Mouse (Mus musculus): ENCODE measurements around the gene Thoc3. TPM values are rescaled to one million over a fixed set of nuclear protein-coding genes. Genes with fewer than 3 reads are reported as not detected.
A peak's percentile ranks its signal among the peaks of the same experiment; 100 is the strongest.

Gene Thoc3
- polyA plus RNA-seq, 1 experiment: 5.1 TPM

GRCm38 (mm10) chr13:54491381-54491780 is 22.7 kb upstream of the Thoc3 start:
- Histone ChIP-seq H3K27me3 (ENCODE audit: control insufficient read depth) (peaks cover 2% of the 10 kb centered on the region; the same call in 1 of the 2 replicates), H3K4me3 (replicated peaks) (no peak overlapping the region), H3K4me1 (ENCODE audit: control insufficient read depth) (peaks cover 12% of the 10 kb centered on the region), H3K9me3 (ENCODE audit: control insufficient read depth, low read length) (no peaks in the 10 kb centered on the region), H3K36me3 (ENCODE audit: control insufficient read depth) (no peaks in the 10 kb centered on the region)
- TF ChIP-seq GATA1 (IDR thresholded peaks at IDR 0.05; ENCODE audit: low read length): no peak
- TF ChIP-seq TAL1 (IDR thresholded peaks at IDR 0.05; ENCODE audit: low read length): no peak

GRCm38 (mm10) chr13:54490411-54490810 is 21.8 kb upstream of the Thoc3 start:
- no peak overlapping the region for H3K4me3 ChIP-seq (replicated peaks)
- H3K36me3 ChIP-seq (ENCODE audit: control insufficient read depth): no peaks in the 10 kb centered on the region
- no peaks in the 10 kb centered on the region for H3K9me3 ChIP-seq (ENCODE audit: control insufficient read depth, low read length)
- peaks cover 13% of the 10 kb centered on the region for H3K4me1 ChIP-seq (ENCODE audit: control insufficient read depth)
- peaks cover 2% of the 10 kb centered on the region; the same call in 1 of the 2 replicates for H3K27me3 ChIP-seq (ENCODE audit: control insufficient read depth)
- TF ChIP-seq TAL1 (IDR thresholded peaks at IDR 0.05; ENCODE audit: low read length) (no peak), GATA1 (IDR thresholded peaks at IDR 0.05; ENCODE audit: low read length) (no peak)

- Histone ChIP-seq H3K36me3 (ENCODE audit: control insufficient read depth) (no peaks in the 10 kb centered on the region), H3K9me3 (ENCODE audit: control insufficient read depth, low read length) (no peaks in the 10 kb centered on the region), H3K4me3 (replicated peaks) (no peak overlapping the region), H3K4me1 (ENCODE audit: control insufficient read depth) (peaks cover 4% of the 10 kb centered on the region), H3K27me3 (ENCODE audit: control insufficient read depth) (peaks cover 13% of the 10 kb centered on the region)
- TF ChIP-seq TAL1 (IDR thresholded peaks at IDR 0.05; ENCODE audit: low read length) (no peak), GATA1 (IDR thresholded peaks at IDR 0.05; ENCODE audit: low read length) (no peak)
Observed at GRCm38 (mm10) chr13:54481498-54481897, 12.8 kb upstream of the Thoc3 start.

- no peaks in the 10 kb centered on the region for H3K36me3 ChIP-seq (ENCODE audit: control insufficient read depth)
- H3K9me3 ChIP-seq (ENCODE audit: control insufficient read depth, low read length): no peaks in the 10 kb centered on the region
- H3K4me1 ChIP-seq (ENCODE audit: control insufficient read depth): peaks cover 2% of the 10 kb centered on the region
- H3K27me3 ChIP-seq (ENCODE audit: control insufficient read depth): peaks cover 13% of the 10 kb centered on the region
- no peak for TF ChIP-seq TAL1 (IDR thresholded peaks at IDR 0.05; ENCODE audit: low read length)
- TF ChIP-seq GATA1 (IDR thresholded peaks at IDR 0.05; ENCODE audit: low read length): no peak
- no peak overlapping the region for H3K4me3 ChIP-seq (replicated peaks)
Observed at GRCm38 (mm10) chr13:54479286-54479685, 10.6 kb upstream of the Thoc3 start.

- Histone ChIP-seq H3K36me3 (ENCODE audit: control insufficient read depth) (no peaks in the 10 kb centered on the region), H3K9me3 (ENCODE audit: control insufficient read depth, low read length) (peaks cover 2% of the 10 kb centered on the region; the same call in 1 of the 2 replicates), H3K4me1 (ENCODE audit: control insufficient read depth) (no peaks in the 10 kb centered on the region), H3K4me3 (replicated peaks) (no peak overlapping the region), H3K27me3 (ENCODE audit: control insufficient read depth) (peaks cover 10% of the 10 kb centered on the region)
- TF ChIP-seq TAL1 (IDR thresholded peaks at IDR 0.05; ENCODE audit: low read length) (no peak), GATA1 (IDR thresholded peaks at IDR 0.05; ENCODE audit: low read length) (no peak)
Observed at GRCm38 (mm10) chr13:54475702-54476101, 7.1 kb upstream of the Thoc3 start.

GRCm38 (mm10) chr13:54474996-54475395 is 6.3 kb upstream of the Thoc3 start:
- Histone ChIP-seq H3K9me3 (ENCODE audit: control insufficient read depth, low read length) (peaks cover 2% of the 10 kb centered on the region; the same call in 1 of the 2 replicates), H3K36me3 (ENCODE audit: control insufficient read depth) (no peaks in the 10 kb centered on the region), H3K4me3 (replicated peaks) (no peak overlapping the region), H3K4me1 (ENCODE audit: control insufficient read depth) (no peaks in the 10 kb centered on the region), H3K27me3 (ENCODE audit: control insufficient read depth) (peaks cover 8% of the 10 kb centered on the region)
- TF ChIP-seq TAL1 (IDR thresholded peaks at IDR 0.05; ENCODE audit: low read length) (no peak), GATA1 (IDR thresholded peaks at IDR 0.05; ENCODE audit: low read length) (no peak)

GRCm38 (mm10) chr13:54471967-54472366 is 3.3 kb upstream of the Thoc3 start:
- Histone ChIP-seq H3K9me3 (ENCODE audit: control insufficient read depth, low read length) (peaks cover 2% of the 10 kb centered on the region; the same call in 1 of the 2 replicates), H3K4me3 (replicated peaks) (no peak overlapping the region), H3K27me3 (ENCODE audit: control insufficient read depth) (no peaks in the 10 kb centered on the region), H3K4me1 (ENCODE audit: control insufficient read depth) (peaks cover 18% of the 10 kb centered on the region), H3K36me3 (ENCODE audit: control insufficient read depth) (peaks cover 8% of the 10 kb centered on the region)
- TF ChIP-seq TAL1 (IDR thresholded peaks at IDR 0.05; ENCODE audit: low read length) (no peak), GATA1 (IDR thresholded peaks at IDR 0.05; ENCODE audit: low read length) (no peak)

- no peaks in the 10 kb centered on the region for H3K27me3 ChIP-seq (ENCODE audit: control insufficient read depth)
- no peak for TF ChIP-seq GATA1 (IDR thresholded peaks at IDR 0.05; ENCODE audit: low read length)
- no peak for TF ChIP-seq TAL1 (IDR thresholded peaks at IDR 0.05; ENCODE audit: low read length)
- peaks cover 18% of the 10 kb centered on the region for H3K4me1 ChIP-seq (ENCODE audit: control insufficient read depth)
- peaks cover 12% of the 10 kb centered on the region for H3K9me3 ChIP-seq (ENCODE audit: control insufficient read depth, low read length)
- peaks cover 38% of the 10 kb centered on the region for H3K36me3 ChIP-seq (ENCODE audit: control insufficient read depth)
- H3K4me3 ChIP-seq (replicated peaks): peak overlapping the region; percentile 90
Observed at GRCm38 (mm10) chr13:54469012-54469354, 334 bp upstream of the Thoc3 start.

GRCm38 (mm10) chr13:54459282-54459681 is 9.4 kb downstream of the Thoc3 start:
- H3K36me3 ChIP-seq (ENCODE audit: control insufficient read depth): peaks cover 96% of the 10 kb centered on the region
- H3K27me3 ChIP-seq (ENCODE audit: control insufficient read depth): no peaks in the 10 kb centered on the region
- H3K9me3 ChIP-seq (ENCODE audit: control insufficient read depth, low read length): peaks cover 3% of the 10 kb centered on the region

GRCm38 (mm10) chr13:54457062-54457461 is 11.6 kb downstream of the Thoc3 start:
- no peaks in the 10 kb centered on the region for H3K4me1 ChIP-seq (ENCODE audit: control insufficient read depth)
- TF ChIP-seq TAL1 (IDR thresholded peaks at IDR 0.05; ENCODE audit: low read length) (no peak), GATA1 (IDR thresholded peaks at IDR 0.05; ENCODE audit: low read length) (no peak)
- no peaks in the 10 kb centered on the region for H3K27me3 ChIP-seq (ENCODE audit: control insufficient read depth)
- peaks cover 74% of the 10 kb centered on the region for H3K36me3 ChIP-seq (ENCODE audit: control insufficient read depth)
- no peaks in the 10 kb centered on the region for H3K9me3 ChIP-seq (ENCODE audit: control insufficient read depth, low read length)
- H3K4me3 ChIP-seq (replicated peaks): no peak overlapping the region

More at GRCm38 (mm10) chr13:54459282-54459681, 9.4 kb downstream of the Thoc3 start:
- Histone ChIP-seq H3K4me3 (replicated peaks) (no peak overlapping the region), H3K4me1 (ENCODE audit: control insufficient read depth) (no peaks in the 10 kb centered on the region)
- no peak for TF ChIP-seq GATA1 (IDR thresholded peaks at IDR 0.05; ENCODE audit: low read length)
